Mouse (Mus musculus): ENCODE measurements around the gene D130043K22Rik.

- no peak for TF ChIP-seq CTCF (IDR thresholded peaks at IDR 0.05; ENCODE audit: extremely low read depth, insufficient read depth, insufficient read length, insufficient replicate concordance)
- TF ChIP-seq POLR2A (IDR thresholded peaks at IDR 0.05; ENCODE audit: low read depth, low read length) = no peak
Measured at GRCm38 (mm10) chr13:24880704-24881103, 35.8 kb downstream of the D130043K22Rik start.

All from spleen, adult 2 months (tissue).